Mouse (Mus musculus) CH12.LX (cell line): Measurements from ENCODE around the gene Pcsk2. TPM values are rescaled to one million over a fixed set of nuclear protein-coding genes. Genes with fewer than 3 reads are reported as not detected.

Experiments used
- DNase-seq: peaks from one replicate; pipeline ENCODE4 v3.0.0-alpha.2; 2013; ENCODE audit errors: extremely low read depth
- H3K27ac ChIP-seq: 2 replicates; pipeline ENCODE4 v1.5.1; 2012; ENCODE audit warnings: low read depth, mild to moderate bottlenecking, control low read depth, moderate library complexity; ENCODE audit not compliant: insufficient read depth
- H3K27me3 ChIP-seq: replicated peaks from 2 replicates; pipeline ENCODE3; 2012; ENCODE audit warnings: inconsistent platforms
- H3K36me3 ChIP-seq, 2 experiments: replicated peaks in 1 of 2; 2 replicates each; pipeline versions ENCODE3 to v1.6.1; 2012; ENCODE audit warnings: inconsistent platforms in 1 of 2, low read length in 1 of 2, mild to moderate bottlenecking in 1 of 2, mixed read lengths in 1 of 2, moderate library complexity in 1 of 2; ENCODE audit not compliant: control insufficient read depth in 1 of 2, insufficient read depth in 1 of 2
- H3K4me1 ChIP-seq, 2 experiments: 2 replicates each; pipeline ENCODE4 v1.6.1; 2012; ENCODE audit warnings: inconsistent platforms in 1 of 2, moderate library complexity in 1 of 2; ENCODE audit not compliant: insufficient read depth in 2 of 2, control insufficient read depth in 1 of 2
- H3K4me2 ChIP-seq: 2 replicates; pipeline ENCODE4 v1.6.1; 2012; ENCODE audit warnings: low read depth, mild to moderate bottlenecking, control low read depth; ENCODE audit not compliant: poor library complexity, insufficient read depth, severe bottlenecking
- H3K4me3 ChIP-seq, 3 experiments: fragments of 150-350 bp in 1 of 3; sonication (generic) in 1 of 3; replicated peaks in 1 of 3; 2 replicates each; pipeline versions ENCODE3 to v1.5.1; 2011 to 2012; ENCODE audit warnings: low read depth in 2 of 3, low read length in 2 of 3, mild to moderate bottlenecking in 2 of 3, moderate library complexity in 2 of 3, control low read depth in 1 of 3, improper control_type of control experiment in 1 of 3, inconsistent platforms in 1 of 3, mixed read lengths in 1 of 3; ENCODE audit not compliant: poor library complexity in 1 of 3
- H3K79me2 ChIP-seq: replicated peaks from 2 replicates; pipeline ENCODE4 v1.6.1; 2012; ENCODE audit warnings: mild to moderate bottlenecking, moderate library complexity; ENCODE audit not compliant: control insufficient read depth, poor library complexity, insufficient read depth, severe bottlenecking; ENCODE audit errors: extremely low read depth
- H3K9ac ChIP-seq: 2 replicates; pipeline ENCODE4 v1.6.1; 2012; ENCODE audit warnings: low read depth, mild to moderate bottlenecking, control low read depth, moderate library complexity; ENCODE audit not compliant: insufficient read depth
- H3K9me3 ChIP-seq: replicated peaks from 2 replicates; pipeline ENCODE3; 2012; ENCODE audit warnings: low read length, inconsistent platforms, mixed read lengths
- BHLHE40 ChIP-seq: IDR thresholded peaks from 2 replicates; pipeline ENCODE4 v1.6.1; 2011; ENCODE audit warnings: mild to moderate bottlenecking, low read depth, low read length, improper control_type of control experiment
- CHD2 ChIP-seq: IDR thresholded peaks from 2 replicates; pipeline ENCODE4 v1.6.1; 2011; ENCODE audit warnings: low read length, improper control_type of control experiment
- CTCF ChIP-seq, 2 experiments: IDR thresholded peaks in 1 of 2; conservative IDR thresholded peaks in 1 of 2; 2 replicates each; pipeline ENCODE4 v1.5.1; 2011 to 2012; ENCODE audit warnings: low read depth in 2 of 2, low read length in 2 of 2, improper control_type of control experiment in 1 of 2, inconsistent platforms in 1 of 2, mild to moderate bottlenecking in 1 of 2, moderate library complexity in 1 of 2
- E2F4 ChIP-seq: IDR thresholded peaks from 2 replicates; pipeline ENCODE4 v1.6.1; 2011; ENCODE audit warnings: low read depth, low read length, improper control_type of control experiment; ENCODE audit not compliant: insufficient replicate concordance
- ELF1 ChIP-seq: IDR thresholded peaks from 2 replicates; pipeline ENCODE4 v1.6.1; 2014; ENCODE audit warnings: low read depth, mild to moderate bottlenecking, inconsistent platforms, low read length, improper control_type of control experiment
- EP300 ChIP-seq: IDR thresholded peaks from 2 replicates; pipeline ENCODE4 v1.6.1; 2011; ENCODE audit warnings: low read length, improper control_type of control experiment
- ETS1 ChIP-seq: conservative IDR thresholded peaks from 2 replicates; pipeline ENCODE4 v1.6.1; 2012; ENCODE audit warnings: low read depth, mild to moderate bottlenecking, inconsistent platforms, low read length, improper control_type of control experiment, moderate library complexity
- GABPA ChIP-seq: IDR thresholded peaks from 2 replicates; pipeline ENCODE4 v1.6.1; 2012; ENCODE audit warnings: low read depth, low read length, improper control_type of control experiment, inconsistent platforms; ENCODE audit not compliant: insufficient replicate concordance
- IRF4 ChIP-seq: IDR thresholded peaks from 2 replicates; pipeline ENCODE4 v1.6.1; 2014; ENCODE audit warnings: low read depth, mild to moderate bottlenecking, inconsistent platforms, low read length, improper control_type of control experiment
- JUN ChIP-seq: IDR thresholded peaks from 2 replicates; pipeline ENCODE4 v1.6.1; 2011; ENCODE audit warnings: low read depth, mild to moderate bottlenecking, low read length, improper control_type of control experiment, moderate library complexity; ENCODE audit not compliant: insufficient read depth
- JUND ChIP-seq: conservative IDR thresholded peaks from 2 replicates; pipeline ENCODE4 v1.6.1; 2011; ENCODE audit warnings: low read depth, low read length, improper control_type of control experiment
- KAT2A ChIP-seq: IDR thresholded peaks from 2 replicates; pipeline ENCODE4 v1.6.1; 2012; ENCODE audit warnings: low read length, improper control_type of control experiment, inconsistent platforms; ENCODE audit not compliant: insufficient replicate concordance
- MAX ChIP-seq: IDR thresholded peaks from 2 replicates; pipeline ENCODE4 v1.6.1; 2011; ENCODE audit warnings: low read length, improper control_type of control experiment
- MAZ ChIP-seq: IDR thresholded peaks from 2 replicates; pipeline ENCODE4 v1.6.1; 2012; ENCODE audit warnings: low read depth, mild to moderate bottlenecking, inconsistent platforms, low read length, improper control_type of control experiment, moderate library complexity
- MEF2A ChIP-seq: IDR thresholded peaks from 2 replicates; pipeline ENCODE4 v1.6.1; 2014; ENCODE audit warnings: low read depth, mild to moderate bottlenecking, inconsistent platforms, low read length, improper control_type of control experiment, borderline replicate concordance
- MXI1 ChIP-seq: IDR thresholded peaks from 2 replicates; pipeline ENCODE4 v1.6.1; 2011; ENCODE audit warnings: mild to moderate bottlenecking, low read depth, low read length, improper control_type of control experiment
- MYC ChIP-seq: IDR thresholded peaks from 2 replicates; pipeline ENCODE4 v1.6.1; 2011; ENCODE audit warnings: low read depth, mild to moderate bottlenecking, improper control_type of control experiment, low read length
- NELFE ChIP-seq: IDR thresholded peaks from 2 replicates; pipeline ENCODE4 v1.6.1; 2011; ENCODE audit warnings: low read depth, low read length, improper control_type of control experiment
- NRF1 ChIP-seq: IDR thresholded peaks from 2 replicates; pipeline ENCODE4 v1.6.1; 2014; ENCODE audit warnings: low read depth, mild to moderate bottlenecking, inconsistent platforms, low read length, improper control_type of control experiment, moderate library complexity
- POLR2A ChIP-seq: IDR thresholded peaks from 2 replicates; pipeline ENCODE4 v1.6.1; 2011; ENCODE audit warnings: low read depth, mild to moderate bottlenecking, improper control_type of control experiment, low read length
- RCOR1 ChIP-seq: conservative IDR thresholded peaks from 2 replicates; pipeline ENCODE4 v1.6.1; 2012; ENCODE audit warnings: low read depth, mild to moderate bottlenecking, inconsistent platforms, low read length, improper control_type of control experiment
- SMC3 ChIP-seq: IDR thresholded peaks from 2 replicates; pipeline ENCODE4 v1.6.1; 2011; ENCODE audit warnings: low read depth, low read length, improper control_type of control experiment
- TBP ChIP-seq: conservative IDR thresholded peaks from 2 replicates; pipeline ENCODE4 v1.6.1; 2011; ENCODE audit warnings: low read depth, low read length, improper control_type of control experiment
- USF1 ChIP-seq: IDR thresholded peaks from 2 replicates; pipeline ENCODE4 v1.6.1; 2014; ENCODE audit warnings: low read depth, mild to moderate bottlenecking, inconsistent platforms, low read length, improper control_type of control experiment
- USF2 ChIP-seq: conservative IDR thresholded peaks from 2 replicates; pipeline ENCODE4 v1.6.1; 2011; ENCODE audit warnings: low read depth, low read length, improper control_type of control experiment
- ZC3H11A ChIP-seq: IDR thresholded peaks from 2 replicates; pipeline ENCODE4 v1.6.1; 2012; ENCODE audit warnings: low read depth, mild to moderate bottlenecking, inconsistent platforms, low read length, improper control_type of control experiment
- ZKSCAN1 ChIP-seq: IDR thresholded peaks from 2 replicates; pipeline ENCODE4 v1.6.1; 2012; ENCODE audit warnings: low read depth, inconsistent platforms, low read length, improper control_type of control experiment, borderline replicate concordance
- ZMIZ1 ChIP-seq: IDR thresholded peaks from 2 replicates; pipeline ENCODE4 v1.6.1; 2012; ENCODE audit warnings: low read depth, mild to moderate bottlenecking, inconsistent platforms, low read length, improper control_type of control experiment
- dilution Hi-C: fragments of 300-500 bp; cut with MboI; formaldehyde crosslinking; loops from 2 replicates; pipeline ENCODE4 v1.14.3; 2020; ENCODE audit warnings: low sequenced_read_pairs; ENCODE audit not compliant: extremely low pct_unique_long_range_greater_than_20kb, extremely low pct_ligation_motif_present
- in situ Hi-C: fragments of 300-500 bp; cut with MboI; formaldehyde crosslinking; loops from 3 replicates; pipeline ENCODE4 v1.14.3; 2019; ENCODE audit warnings: low sequenced_read_pairs, low pct_ligation_motif_present, low pct_unique_long_range_greater_than_20kb, mixed read lengths
- polyA plus RNA-seq: library from polyadenylated mRNA; unstranded; fragments of >175 nt; gene quantifications from 2 replicates; pipeline ENCODE4 v1.2.1, GENCODE M21; 2012; ENCODE audit warnings: low read depth; ENCODE audit not compliant: insufficient read length
- total RNA-seq, 2 experiments: library from RNA; depleted of rRNA; stranded (reverse); fragments of 300-350 nt in 1 of 2; fragments of >200 nt in 1 of 2; gene quantifications; 2 replicates each; pipeline ENCODE4 v1.2.3; 2012 to 2014

The Pcsk2 gene
- total and polyA plus RNA-seq, 3 experiments = not detected

DNA sequence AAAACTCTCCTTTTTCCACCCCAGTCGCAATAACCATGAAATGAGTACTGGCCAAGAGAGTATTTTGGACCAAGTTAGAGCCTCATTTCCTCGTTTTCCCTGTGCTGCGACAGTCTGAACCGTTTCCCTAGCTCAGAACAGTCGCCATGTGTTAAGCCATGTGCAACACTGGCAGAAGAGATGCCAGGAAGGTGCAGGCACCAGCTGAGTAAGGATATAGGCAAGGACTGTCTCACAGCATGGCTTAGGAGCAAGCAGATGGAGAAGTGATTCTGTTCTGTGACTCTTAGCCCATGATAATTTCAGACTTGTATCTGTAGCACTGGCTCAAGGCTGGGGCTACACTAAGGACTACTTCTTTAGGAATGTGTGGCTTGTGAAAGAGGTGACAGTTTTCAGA is 155.2 kb downstream of the Pcsk2 start:
- no peak for DNase-seq
- H3K4me2 ChIP-seq = no peak overlapping the region
- H3K36me3 ChIP-seq = no peaks in the 10 kb centered on the region
- dilution Hi-C loops = no loop called here
- H3K27me3 ChIP-seq = peaks cover 68% of the 10 kb centered on the region
- H3K9ac ChIP-seq = no peak overlapping the region
- H3K27ac ChIP-seq = no peak overlapping the region
- H3K79me2 ChIP-seq = no peaks in the 10 kb centered on the region
- H3K4me1 ChIP-seq = no peaks in the 10 kb centered on the region
- H3K9me3 ChIP-seq = no peaks in the 10 kb centered on the region
- in situ Hi-C loops = no loop called here
- H3K4me3 ChIP-seq = no peak overlapping the region
- no peak for TF ChIP-seq CTCF (conservative IDR thresholded peaks at IDR 0.05 in 1 of 2, IDR thresholded peaks at IDR 0.05 in 1 of 2; ENCODE audit: low read depth in 2 of 2, low read length in 2 of 2)
- no peak for TF ChIP-seq MYC
- no peak for TF ChIP-seq MEF2A
- no peak for TF ChIP-seq USF1
- no peak for TF ChIP-seq USF2
- TF ChIP-seq KAT2A = no peak
- no peak for TF ChIP-seq MXI1
- no peak for TF ChIP-seq ZMIZ1
- no peak for TF ChIP-seq RCOR1
- TF ChIP-seq MAX = no peak
- no peak for TF ChIP-seq NRF1
- TF ChIP-seq JUND = no peak
- no peak for TF ChIP-seq NELFE
- TF ChIP-seq JUN = no peak
- TF ChIP-seq ELF1 = no peak
- TF ChIP-seq ETS1 = no peak

DNA sequence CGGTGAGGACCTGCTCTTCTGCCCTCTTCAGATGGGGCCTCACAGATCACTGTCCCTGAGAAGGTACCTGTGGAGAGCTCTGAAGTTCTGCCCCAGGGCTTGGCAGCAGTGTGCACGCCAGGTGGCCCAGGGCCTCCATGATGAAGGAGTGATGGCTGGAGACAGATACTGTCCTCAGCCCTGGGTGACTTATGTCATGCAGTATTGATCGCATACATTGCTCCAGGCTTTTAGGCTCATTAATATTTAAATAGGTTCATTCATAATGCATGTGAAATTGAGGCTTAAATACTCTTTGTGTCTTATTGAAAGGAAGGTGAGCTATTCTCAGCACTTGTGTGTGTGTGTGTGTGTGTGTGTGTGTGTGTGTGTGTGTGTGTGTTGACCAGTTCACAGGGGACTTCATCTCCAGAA is 157.0 kb downstream of the Pcsk2 start:
- no peak overlapping the region for H3K4me2 ChIP-seq
- H3K9me3 ChIP-seq = no peaks in the 10 kb centered on the region
- no peak for DNase-seq
- peaks cover 60% of the 10 kb centered on the region for H3K27me3 ChIP-seq
- no peak overlapping the region for H3K27ac ChIP-seq
- TF ChIP-seq KAT2A (no peak), POLR2A (no peak), CTCF (conservative IDR thresholded peaks at IDR 0.05 in 1 of 2, IDR thresholded peaks at IDR 0.05 in 1 of 2; ENCODE audit: low read depth in 2 of 2, low read length in 2 of 2) (no peak), SMC3 (no peak), MAZ (no peak), E2F4 (no peak), CHD2 (no peak), USF2 (no peak), ETS1 (no peak), EP300 (no peak), GABPA (no peak), MEF2A (no peak), ZKSCAN1 (no peak), ZC3H11A (no peak), ZMIZ1 (no peak), TBP (no peak), MYC (no peak), RCOR1 (no peak), IRF4 (no peak), BHLHE40 (no peak)
- no peak overlapping the region for H3K4me3 ChIP-seq
- no peak overlapping the region for H3K9ac ChIP-seq
- H3K36me3 ChIP-seq = no peaks in the 10 kb centered on the region
- dilution Hi-C loops (no loop called here), in situ Hi-C loops (no loop called here)
- no peaks in the 10 kb centered on the region for H3K79me2 ChIP-seq
- no peaks in the 10 kb centered on the region for H3K4me1 ChIP-seq
